Mouse (Mus musculus): ENCODE measurements at regions not wholly inside any gene's neighbourhood (a gene's known extent, or its start where the extent isn't known, plus 50 kb on each side); places are given as distances from the start of the nearest gene placed in this dataset.
A peak's percentile ranks its signal among the peaks of the same experiment; 100 is the strongest.

GRCm38 (mm10) chr7:58151713-58152112, 504.3 kb upstream of the Atp10a start:
- DNase-seq (ENCODE audit: low spot score in 2 of 2): no peak

GRCm38 (mm10) chr7:58184913-58185312, 471.1 kb upstream of the Atp10a start:
- peak in 1 of 2 experiments; percentile 25 for DNase-seq (ENCODE audit: low spot score in 2 of 2)

- DNase-seq (ENCODE audit: low spot score in 2 of 2): no peak
Observed at GRCm38 (mm10) chr7:58217726-58218125, 438.2 kb upstream of the Atp10a start.

GRCm38 (mm10) chr7:58224727-58225126, 431.2 kb upstream of the Atp10a start:
- DNase-seq (ENCODE audit: low spot score in 2 of 2): no peak

GRCm38 (mm10) chr7:58225713-58226112, 430.3 kb upstream of the Atp10a start:
- DNase-seq (ENCODE audit: low spot score in 2 of 2): no peak

GRCm38 (mm10) chr7:58230162-58230681, 425.7 kb upstream of the Atp10a start:
- DNase-seq (ENCODE audit: low spot score in 2 of 2): no peak

GRCm38 (mm10) chr7:58230943-58231342, 425.0 kb upstream of the Atp10a start:
- DNase-seq (ENCODE audit: low spot score in 2 of 2): no peak

- peak; percentile 22 to 26 for DNase-seq (ENCODE audit: low spot score in 2 of 2)
Observed at GRCm38 (mm10) chr7:58247261-58247660, 408.7 kb upstream of the Atp10a start.

Measured in frontal cortex, postnatal 14 days (tissue).